Mouse (Mus musculus) stomach, postnatal 0 days (tissue): ENCODE measurements around the gene Gm13030. TPM values are rescaled to one million over a fixed set of nuclear protein-coding genes. Genes with fewer than 3 reads are reported as not detected.

ENCODE experiments used
- ATAC-seq: fragments of 200-750 bp; cut with Nextera tagmentation; 2 replicates; pipeline ENCODE4 v1.8.0; 2017; ENCODE audit not compliant: low FRiP score, low TSS enrichment
- DNase-seq: peaks from one replicate; pipeline ENCODE4 v3.0.0-alpha.2; 2016; ENCODE audit warnings: low spot score
- H3K27ac ChIP-seq: fragments of 300-500 bp; sonication (generic); replicated peaks from 2 replicates; pipeline ENCODE4 v1.5.1; 2014; ENCODE audit warnings: mild to moderate bottlenecking, control low read depth
- H3K27me3 ChIP-seq: fragments of 300-500 bp; sonication (generic); 2 replicates; pipeline ENCODE4 v1.6.1; 2014; ENCODE audit warnings: low read length; ENCODE audit not compliant: control insufficient read depth, insufficient read depth
- H3K36me3 ChIP-seq: fragments of 300-500 bp; sonication (generic); 2 replicates; pipeline ENCODE4 v1.6.1; 2014; ENCODE audit warnings: low read length, mixed read lengths; ENCODE audit not compliant: control insufficient read depth, insufficient read depth
- H3K4me1 ChIP-seq: fragments of 300-500 bp; sonication (generic); replicated peaks from 2 replicates; pipeline ENCODE4 v1.6.1; 2014; ENCODE audit warnings: antibody characterized with exemption; ENCODE audit not compliant: control insufficient read depth, insufficient read depth
- H3K4me2 ChIP-seq: fragments of 300-500 bp; sonication (generic); replicated peaks from 2 replicates; pipeline ENCODE4 v1.6.1; 2014; ENCODE audit warnings: low read depth, mild to moderate bottlenecking, control low read depth, moderate library complexity
- H3K4me3 ChIP-seq: fragments of 300-500 bp; sonication (generic); 2 replicates; pipeline ENCODE4 v1.5.1; 2014; ENCODE audit warnings: low read depth, low read length, control low read depth
- H3K9ac ChIP-seq: fragments of 300-500 bp; sonication (generic); 2 replicates; pipeline ENCODE4 v1.6.1; 2014; ENCODE audit warnings: mild to moderate bottlenecking, low read length, control low read depth, mixed read lengths
- H3K9me3 ChIP-seq: fragments of 300-500 bp; sonication (generic); 2 replicates; pipeline ENCODE4 v1.6.1; 2016; ENCODE audit warnings: low read length; ENCODE audit not compliant: control insufficient read depth
- CTCF ChIP-seq: IDR thresholded peaks from 2 replicates; pipeline ENCODE4 v1.5.1; 2016; ENCODE audit warnings: antibody characterized with exemption, low read depth, mild to moderate bottlenecking, moderate library complexity
- EP300 ChIP-seq: optimal IDR thresholded peaks from 2 replicates; pipeline ENCODE3; 2016; ENCODE audit warnings: antibody characterized with exemption
- WGBS: fragments of 180-500 bp; shearing (Covaris S2); extraction: QIAGEN DNeasy Blood & Tissue Kit; methylation state at CpG from one replicate; pipeline ENCODE4 v1.1.7; 2014; 5-methylcytosine and 5-hydroxymethylcytosine counted together
- polyA plus RNA-seq: library from polyadenylated mRNA; unstranded; fragments of >200 nt; fragmentation: Nextera tagmentation; extraction: Ambion mirVana; gene quantifications from 2 replicates; pipeline ENCODE4 v1.2.1, GENCODE M21; 2015

The Gm13030 gene
- polyA plus RNA-seq, 1 experiment from 2014 or later = not detected

DNA sequence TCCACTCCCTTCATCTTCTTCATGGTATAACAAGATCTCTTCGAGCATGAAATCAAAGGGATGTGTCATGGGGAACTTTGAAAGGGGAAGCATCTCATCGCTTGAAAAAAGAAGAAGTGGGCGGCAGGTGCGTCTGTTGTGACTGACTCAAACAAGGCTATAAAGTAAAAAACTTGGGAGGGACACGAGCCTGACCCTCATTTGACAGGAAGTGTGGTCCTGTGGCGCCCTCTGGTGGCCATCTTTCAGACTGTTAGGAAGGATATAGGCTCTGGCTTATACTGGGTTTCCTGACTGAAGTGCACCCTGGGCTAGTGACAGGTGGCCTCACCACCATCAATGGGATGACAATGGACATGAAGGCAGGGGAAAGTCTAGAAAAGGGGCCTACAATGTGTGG, 10.5 kb upstream of the Gm13030 start:
- no peak overlapping the region for H3K4me3 ChIP-seq
- H3K4me2 ChIP-seq = no peak overlapping the region
- peak; percentile 92 for TF ChIP-seq CTCF
- TF ChIP-seq EP300 = no peak
- no peaks in the 10 kb centered on the region for H3K9me3 ChIP-seq
- H3K4me1 ChIP-seq = no peaks in the 10 kb centered on the region
- WGBS = 18% methylated on average over 6 of the region's 6 CpGs
- ATAC-seq = peak; percentile 72; the same call in 1 of the 2 replicates
- H3K27me3 ChIP-seq = no peaks in the 10 kb centered on the region
- peak; percentile 87 for DNase-seq
- no peak overlapping the region for H3K9ac ChIP-seq
- no peak overlapping the region for H3K27ac ChIP-seq
- no peaks in the 10 kb centered on the region for H3K36me3 ChIP-seq

DNA sequence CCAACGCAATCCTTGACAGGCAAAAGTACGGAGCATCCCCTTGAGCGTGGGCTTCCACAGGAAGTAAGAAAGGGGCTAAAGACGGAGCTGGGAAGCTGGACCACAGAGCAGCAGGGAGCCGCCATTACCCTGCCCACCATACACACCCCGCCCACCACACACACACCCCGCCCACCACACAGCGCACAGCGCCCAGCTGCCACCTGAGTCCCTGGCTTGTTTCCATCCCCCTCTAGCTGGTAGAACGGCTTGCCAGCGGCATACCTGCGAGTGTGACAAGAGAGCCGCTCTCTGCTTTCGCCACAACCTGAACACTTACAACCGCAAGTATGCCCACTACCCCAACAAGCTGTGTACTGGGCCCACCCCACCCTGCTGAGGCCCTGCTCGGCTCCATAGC, 8.4 kb upstream of the Gm13030 start:
- Histone ChIP-seq H3K4me3 (no peak overlapping the region), H3K27me3 (no peaks in the 10 kb centered on the region), H3K9me3 (no peaks in the 10 kb centered on the region), H3K4me1 (no peaks in the 10 kb centered on the region), H3K4me2 (no peak overlapping the region), H3K36me3 (no peaks in the 10 kb centered on the region), H3K27ac (no peak overlapping the region), H3K9ac (no peak overlapping the region)
- no peak for TF ChIP-seq CTCF
- no peak for TF ChIP-seq EP300
- DNase-seq (peak; percentile 54), ATAC-seq (no peak)
- WGBS = 11% methylated on average over 13 of the region's 16 CpGs

DNA sequence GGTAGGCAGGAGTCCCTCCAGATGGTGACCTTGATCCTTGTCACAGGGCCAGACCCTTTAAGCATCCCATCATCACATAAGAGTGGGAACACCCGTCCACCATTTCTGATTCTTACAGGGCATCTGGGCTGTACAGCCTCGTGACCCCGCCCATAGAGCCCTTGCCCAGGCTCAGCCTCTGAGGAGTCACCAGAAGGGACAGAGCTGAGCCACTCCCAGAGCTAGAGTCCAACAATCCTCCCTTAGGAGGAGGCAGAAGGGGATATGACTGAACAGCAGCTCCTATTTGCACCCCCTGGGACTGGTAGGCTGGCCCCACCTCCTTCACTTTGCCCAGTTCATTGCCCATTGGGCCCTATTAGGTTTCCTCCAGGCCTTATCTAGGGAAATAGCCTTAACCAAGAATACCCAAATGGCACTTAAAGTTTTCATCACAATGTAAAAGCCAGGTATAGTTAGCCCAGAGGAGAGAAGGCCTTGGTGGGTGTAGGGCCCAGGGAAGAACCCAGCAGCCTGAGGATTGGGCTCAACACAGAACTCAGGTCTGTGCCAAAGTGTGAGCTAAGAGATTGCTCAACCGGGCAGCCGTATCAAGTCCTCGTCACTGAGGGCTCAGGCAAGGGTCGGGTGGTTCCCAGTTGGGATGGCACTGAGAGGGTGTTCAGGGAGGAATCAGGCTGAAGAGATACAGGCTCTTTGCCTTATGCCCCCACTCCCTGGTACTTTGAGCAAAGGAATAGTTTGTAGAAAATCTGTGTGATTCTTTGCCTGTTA, 7.2 kb upstream of the Gm13030 start:
- no peaks in the 10 kb centered on the region for H3K36me3 ChIP-seq
- DNase-seq (no peak), ATAC-seq (no peak)
- TF ChIP-seq EP300 (no peak), CTCF (no peak)
- H3K4me3 ChIP-seq = no peak overlapping the region
- H3K27ac ChIP-seq = no peak overlapping the region
- no peak overlapping the region for H3K9ac ChIP-seq
- no peaks in the 10 kb centered on the region for H3K9me3 ChIP-seq
- H3K4me1 ChIP-seq = no peaks in the 10 kb centered on the region
- H3K4me2 ChIP-seq = no peak overlapping the region
- 75% methylated on average over 7 of the region's 7 CpGs for WGBS
- H3K27me3 ChIP-seq = no peaks in the 10 kb centered on the region

DNA sequence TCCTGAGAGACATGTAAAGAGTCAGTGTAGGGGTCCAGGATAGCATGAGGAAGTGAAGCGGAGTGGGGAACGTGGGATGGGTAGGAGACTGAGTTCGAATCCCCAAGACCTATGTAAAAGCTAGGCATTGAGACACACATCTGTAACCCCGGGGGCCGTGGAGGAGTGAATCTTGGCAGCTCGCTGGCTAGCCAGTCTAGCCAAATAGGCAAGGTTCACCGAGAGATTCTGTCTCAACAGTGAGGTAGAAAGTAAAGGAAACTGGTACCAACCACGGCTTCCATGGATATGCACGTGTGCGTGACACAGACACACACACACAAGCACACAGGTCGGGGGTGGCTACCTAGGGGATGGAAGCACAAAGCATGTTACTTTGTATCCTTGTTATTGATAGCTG, 6.0 kb upstream of the Gm13030 start:
- Histone ChIP-seq H3K36me3 (no peaks in the 10 kb centered on the region), H3K4me3 (no peak overlapping the region), H3K27ac (no peak overlapping the region), H3K9ac (no peak overlapping the region), H3K4me1 (no peaks in the 10 kb centered on the region), H3K27me3 (no peaks in the 10 kb centered on the region), H3K4me2 (no peak overlapping the region), H3K9me3 (no peaks in the 10 kb centered on the region)
- ATAC-seq (no peak), DNase-seq (no peak)
- no peak for TF ChIP-seq EP300
- no peak for TF ChIP-seq CTCF
- WGBS = 86% methylated on average over 11 of the region's 11 CpGs

DNA sequence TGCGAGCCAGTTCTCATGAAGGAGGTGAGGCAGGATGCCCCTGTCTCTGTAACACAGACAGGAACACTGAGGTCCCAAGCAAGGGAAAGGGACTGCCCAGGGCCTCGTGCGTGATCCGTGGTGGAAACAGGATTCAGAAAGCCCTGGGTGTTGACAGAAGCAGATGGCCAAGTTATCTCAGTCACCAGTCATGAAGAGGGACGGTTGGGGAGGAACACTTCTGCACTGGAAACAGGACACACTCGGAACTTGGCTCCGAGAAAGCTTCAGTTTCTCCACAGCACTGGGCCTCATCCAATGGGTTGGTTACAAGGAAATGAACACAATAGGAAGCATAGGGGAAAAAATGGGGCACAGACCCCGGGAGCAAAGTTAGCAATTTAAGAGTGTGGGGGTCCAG, 5.0 kb upstream of the Gm13030 start:
- H3K4me2 ChIP-seq = no peak overlapping the region

DNA sequence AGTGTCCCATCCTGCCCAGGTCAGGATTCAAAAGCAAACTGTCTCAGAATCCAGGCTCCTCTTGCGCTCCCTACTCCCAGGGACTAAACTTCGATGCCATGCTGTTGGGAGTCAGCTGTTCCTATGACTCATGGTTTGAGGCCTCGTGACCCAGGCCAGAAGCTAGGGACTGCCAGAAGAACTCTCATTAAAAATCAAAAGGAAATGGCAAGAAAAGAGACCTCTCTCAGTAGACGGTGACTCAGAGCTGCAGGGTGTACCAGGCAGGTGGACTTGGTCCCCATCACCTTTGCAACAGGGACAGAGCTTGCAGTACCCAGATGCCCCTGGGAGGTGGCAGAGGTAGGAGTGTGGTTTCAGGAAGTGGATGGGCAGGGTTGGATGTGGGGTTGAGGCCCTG, 4.0 kb upstream of the Gm13030 start, which contains the start of gene Pla2g2e:
Pla2g2e (plus strand) TSS at position 212 of the 400 bp plus-strand sequence.
- Histone ChIP-seq H3K4me1 (no peaks in the 10 kb centered on the region), H3K4me3 (no peak within 1 kb of the TSS), H3K27me3 (no peaks in the 10 kb centered on the region), H3K4me2 (no peak within 1 kb of the TSS), H3K27ac (no peak within 1 kb of the TSS), H3K36me3 (no peaks in the 10 kb centered on the region), H3K9me3 (no peaks in the 10 kb centered on the region), H3K9ac (no peak within 1 kb of the TSS)
- ATAC-seq (peak; percentile 72), DNase-seq (peak; percentile 27)
- TF ChIP-seq CTCF = no peak
- TF ChIP-seq EP300 = no peak
- 58% methylated on average over 4 of the region's 4 CpGs for WGBS

More for the DNA sequence above, 5.0 kb upstream of the Gm13030 start:
- H3K36me3 ChIP-seq = no peaks in the 10 kb centered on the region
- no peak overlapping the region for H3K4me3 ChIP-seq
- no peaks in the 10 kb centered on the region for H3K9me3 ChIP-seq
- no peaks in the 10 kb centered on the region for H3K4me1 ChIP-seq
- H3K27me3 ChIP-seq = no peaks in the 10 kb centered on the region
- DNase-seq (no peak), ATAC-seq (no peak)
- H3K27ac ChIP-seq = no peak overlapping the region
- no peak overlapping the region for H3K9ac ChIP-seq
- WGBS = 58% methylated on average over 8 of the region's 8 CpGs
- TF ChIP-seq CTCF (no peak), EP300 (no peak)
